Mouse (Mus musculus) left cerebral cortex, postnatal 4 days (tissue): ENCODE data around the gene Gucy1a1. TPM values are rescaled to one million over a fixed set of nuclear protein-coding genes. Genes with fewer than 3 reads are reported as not detected.

Experiments
- microRNA-seq: library from miRNA; unstranded; fragments of <30 nt; microRNA quantifications from one replicate; pipeline ENCODE4 v1.2.0, GENCODE M21; 2022
- total RNA-seq, 2 experiments: library from RNA; stranded (reverse); gene quantifications; 2 replicates each; pipeline ENCODE4 v1.2.3; 2021

Gucy1a1 gene
- total RNA-seq, 2 experiments from 2014 or later: 138 to 165 TPM

Small RNAs within 50 kb of the gene (microRNA-seq; reads per million reads assigned to microRNA genes)
- 3.3 reads per million, percentile 4 among the genes with 10 or more reads in this experiment for gene Mir7010

Other genes starting within 250 kb of the Gucy1a1 start
- gene Ctso, start 213.2 kb downstream of the Gucy1a1 start, total RNA-seq: 1 to 10 TPM; 6.4 to 7.6 TPM
- gene Tdo2, start 169.6 kb downstream of the Gucy1a1 start, total RNA-seq: 1 to 10 TPM; 1.3 to 1.7 TPM
- not detected for gene Asic5, start 163.5 kb downstream of the Gucy1a1 start, total RNA-seq
- 100 to 1,000 TPM; 143 to 157 TPM for gene Gucy1b1, start 71.1 kb downstream of the Gucy1a1 start, total RNA-seq
- 100 to 1,000 TPM; 145 to 155 TPM for gene Map9, start 212.3 kb upstream of the Gucy1a1 start, total RNA-seq